Mouse (Mus musculus): ENCODE measurements around the gene Hnrnpu. TPM values are rescaled to one million over a fixed set of nuclear protein-coding genes. Genes with fewer than 3 reads are reported as not detected.
"Not testable (repeated sequence)": the region's sequence is repeated elsewhere in the genome, so short reads cannot be mapped to it uniquely, and the experiment has no call there.

The Hnrnpu gene
- polyA plus RNA-seq, 1 experiment from 2014 or later: 831 TPM

DNA sequence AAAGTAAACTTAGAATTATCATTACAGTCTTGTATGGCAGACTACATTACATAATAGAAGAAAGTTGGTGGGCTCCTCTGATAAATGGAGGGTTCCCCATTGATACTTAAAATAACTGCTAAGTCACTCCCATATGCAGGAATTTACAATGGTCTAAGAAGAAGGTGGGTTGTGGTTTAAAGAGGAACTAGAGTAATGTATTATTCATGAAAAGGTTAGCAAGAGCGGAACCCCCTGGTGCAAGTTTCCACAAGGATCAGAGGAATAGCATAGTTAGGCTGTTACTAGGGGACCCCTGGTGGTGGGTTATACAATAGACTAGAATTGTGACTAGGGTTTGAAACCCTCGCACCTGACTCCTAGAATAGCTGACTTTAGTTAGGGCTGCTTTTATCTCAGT, 23.1 kb upstream of the Hnrnpu start:
- H3K9ac ChIP-seq: no peak overlapping the region
- no peaks in the 10 kb centered on the region for H3K36me3 ChIP-seq
- H3K9me3 ChIP-seq (replicated peaks): no peaks in the 10 kb centered on the region
- H3K27ac ChIP-seq: no peak overlapping the region
- H3K4me2 ChIP-seq (replicated peaks): no peak overlapping the region
- H3K27me3 ChIP-seq: no peaks in the 10 kb centered on the region
- no peak for ATAC-seq (ENCODE audit: low FRiP score)
- WGBS: 49% methylated on average over 2 of the region's 2 CpGs
- no peaks in the 10 kb centered on the region for H3K4me1 ChIP-seq
- H3K4me3 ChIP-seq: no peak overlapping the region

DNA sequence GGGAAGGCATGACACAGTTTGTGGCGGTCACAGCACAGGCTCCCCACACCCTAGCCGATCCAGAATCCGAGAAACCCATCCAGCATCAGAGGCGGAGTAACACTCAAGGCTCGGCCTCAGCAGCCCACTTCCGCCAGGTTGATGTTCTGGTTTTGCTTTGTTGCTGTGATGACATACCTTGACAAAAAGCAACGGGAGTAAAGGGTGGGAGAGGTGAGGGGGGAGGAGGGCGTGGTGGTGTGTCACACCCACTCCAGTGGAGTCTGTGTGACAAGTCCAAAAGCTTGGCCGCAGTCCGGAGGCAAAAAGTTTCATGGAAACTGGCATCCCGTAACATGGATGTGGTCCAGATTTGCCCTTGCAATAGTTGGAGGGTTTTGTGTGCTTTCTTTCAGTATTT, 22.7 kb upstream of the Hnrnpu start:
- no peak for ATAC-seq (ENCODE audit: low FRiP score)
- Histone ChIP-seq H3K27me3 (no peaks in the 10 kb centered on the region), H3K9ac (no peak overlapping the region), H3K36me3 (no peaks in the 10 kb centered on the region), H3K27ac (no peak overlapping the region), H3K4me3 (no peak overlapping the region), H3K4me2 (replicated peaks) (no peak overlapping the region), H3K9me3 (replicated peaks) (no peaks in the 10 kb centered on the region), H3K4me1 (no peaks in the 10 kb centered on the region)
- WGBS: 90% methylated on average over 11 of the region's 11 CpGs

GRCm38 (mm10) chr1:178357776-178358710, 20.4 kb upstream of the Hnrnpu start:
- WGBS: 70% methylated on average over 12 of the region's 12 CpGs
- no peaks in the 10 kb centered on the region for H3K4me1 ChIP-seq
- no peak overlapping the region for H3K4me3 ChIP-seq
- no peaks in the 10 kb centered on the region for H3K36me3 ChIP-seq
- no peak overlapping the region for H3K9ac ChIP-seq
- H3K27me3 ChIP-seq: no peaks in the 10 kb centered on the region
- no peaks in the 10 kb centered on the region for H3K9me3 ChIP-seq (replicated peaks)
- no peak for ATAC-seq (ENCODE audit: low FRiP score)
- no peak overlapping the region for H3K27ac ChIP-seq
- no peak overlapping the region for H3K4me2 ChIP-seq (replicated peaks)

- no peak overlapping the region for H3K4me2 ChIP-seq (replicated peaks)
- no peak overlapping the region for H3K4me3 ChIP-seq
- H3K27ac ChIP-seq: no peak overlapping the region
- H3K27me3 ChIP-seq: no peaks in the 10 kb centered on the region
- ATAC-seq (ENCODE audit: low FRiP score): no peak
- H3K36me3 ChIP-seq: no peaks in the 10 kb centered on the region
- WGBS: 66% methylated on average over 3 of the region's 3 CpGs
- H3K4me1 ChIP-seq: no peaks in the 10 kb centered on the region
- no peak overlapping the region for H3K9ac ChIP-seq
- no peaks in the 10 kb centered on the region for H3K9me3 ChIP-seq (replicated peaks)
Measured at GRCm38 (mm10) chr1:178354576-178354975, 17.0 kb upstream of the Hnrnpu start.

- no peak overlapping the region for H3K4me3 ChIP-seq
- no peak overlapping the region for H3K9ac ChIP-seq
- H3K36me3 ChIP-seq: no peaks in the 10 kb centered on the region
- no peak for ATAC-seq (ENCODE audit: low FRiP score)
- H3K27ac ChIP-seq: no peak overlapping the region
- no peaks in the 10 kb centered on the region for H3K4me1 ChIP-seq
- no peaks in the 10 kb centered on the region for H3K27me3 ChIP-seq
- no peak overlapping the region for H3K4me2 ChIP-seq (replicated peaks)
- no peaks in the 10 kb centered on the region for H3K9me3 ChIP-seq (replicated peaks)
Measured at GRCm38 (mm10) chr1:178351643-178352042, 14.0 kb upstream of the Hnrnpu start.

DNA sequence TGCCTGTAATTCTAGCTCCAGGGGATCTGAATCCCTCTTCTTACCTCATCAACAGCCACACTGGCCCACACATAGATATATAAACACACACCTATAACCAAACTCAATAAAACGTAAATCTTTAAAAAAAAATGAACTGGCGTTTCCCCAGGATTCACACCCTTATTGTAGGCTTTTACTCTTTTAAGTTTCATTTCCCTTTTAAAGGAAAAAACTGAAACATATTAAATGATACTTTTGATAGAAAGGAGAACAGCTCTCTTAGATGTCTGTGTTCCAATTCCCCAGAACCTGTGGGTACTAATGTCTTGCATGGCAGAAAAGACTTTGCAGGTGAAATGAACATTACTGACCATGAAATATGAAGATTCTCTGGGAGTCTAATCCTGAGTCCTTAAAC, 13.2 kb upstream of the Hnrnpu start:
- no peaks in the 10 kb centered on the region for H3K4me1 ChIP-seq
- H3K4me3 ChIP-seq: no peak overlapping the region
- H3K4me2 ChIP-seq (replicated peaks): no peak overlapping the region
- no peak for ATAC-seq (ENCODE audit: low FRiP score)
- no peak overlapping the region for H3K27ac ChIP-seq
- no peak overlapping the region for H3K9ac ChIP-seq
- no peaks in the 10 kb centered on the region for H3K36me3 ChIP-seq
- WGBS: 95% methylated on average over 2 of the region's 2 CpGs
- H3K27me3 ChIP-seq: no peaks in the 10 kb centered on the region
- no peaks in the 10 kb centered on the region for H3K9me3 ChIP-seq (replicated peaks)

GRCm38 (mm10) chr1:178344071-178344805, 6.6 kb upstream of the Hnrnpu start:
- H3K4me3 ChIP-seq; H3K27ac ChIP-seq; H3K36me3 ChIP-seq; H3K9me3 ChIP-seq (replicated peaks); H3K9ac ChIP-seq; H3K27me3 ChIP-seq; H3K4me2 ChIP-seq (replicated peaks); H3K4me1 ChIP-seq; ATAC-seq (ENCODE audit: low FRiP score): not testable (repeated sequence)
- WGBS: 89% methylated on average over 10 of the region's 10 CpGs

DNA sequence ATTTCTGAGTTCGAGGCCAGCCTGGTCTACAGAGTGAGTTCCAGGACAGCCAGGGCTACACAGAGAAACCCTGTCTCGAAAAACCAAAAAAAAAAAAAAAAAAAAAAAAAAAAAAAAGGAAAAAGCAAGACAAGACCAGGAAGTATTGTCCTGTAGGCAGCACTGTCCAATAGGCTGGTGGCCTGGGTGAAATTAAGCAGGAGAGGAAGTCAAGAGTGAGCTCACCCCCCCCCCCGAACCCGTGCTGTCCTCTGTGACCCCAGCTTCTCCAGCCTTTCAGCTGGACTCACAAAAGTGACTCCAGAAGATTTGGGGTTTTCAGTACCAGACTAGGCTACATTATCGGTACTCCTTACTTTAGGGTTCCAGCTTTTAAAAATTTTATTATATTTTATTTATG, 5.0 kb upstream of the Hnrnpu start:
- Histone ChIP-seq H3K27ac (no peak overlapping the region), H3K9me3 (replicated peaks) (no peaks in the 10 kb centered on the region), H3K4me3 (no peak overlapping the region), H3K36me3 (no peaks in the 10 kb centered on the region), H3K4me1 (peaks cover 5% of the 10 kb centered on the region), H3K9ac (no peak overlapping the region), H3K27me3 (no peaks in the 10 kb centered on the region), H3K4me2 (replicated peaks) (no peak overlapping the region)
- no peak for ATAC-seq (ENCODE audit: low FRiP score)
- 83% methylated on average over 4 of the region's 5 CpGs for WGBS

DNA sequence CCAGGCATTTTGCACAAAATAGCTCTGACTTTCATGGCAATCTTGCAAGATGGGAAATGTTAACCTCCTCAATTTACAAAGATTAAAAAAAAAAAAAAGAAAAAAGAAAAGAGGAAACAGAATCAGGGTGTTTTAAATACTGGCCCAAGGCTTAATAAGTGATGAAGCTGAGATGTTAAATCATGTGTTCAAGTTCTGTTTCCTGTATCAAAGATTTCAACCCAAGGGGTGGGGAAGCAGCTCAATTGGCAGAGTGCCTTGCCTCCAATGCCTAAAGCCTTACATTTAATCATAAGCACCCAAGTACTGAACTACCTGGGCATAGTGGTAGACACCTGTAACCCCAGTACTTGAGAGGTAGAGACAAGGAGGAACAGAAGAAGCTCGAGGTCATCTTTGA, 4.5 kb upstream of the Hnrnpu start:
- 70% methylated on average over 1 of the region's 1 CpGs for WGBS
- no peak overlapping the region for H3K4me3 ChIP-seq
- no peak overlapping the region for H3K9ac ChIP-seq
- no peak overlapping the region for H3K4me2 ChIP-seq (replicated peaks)
- H3K9me3 ChIP-seq (replicated peaks): no peaks in the 10 kb centered on the region
- no peaks in the 10 kb centered on the region for H3K36me3 ChIP-seq
- no peak overlapping the region for H3K27ac ChIP-seq
- peaks cover 5% of the 10 kb centered on the region for H3K4me1 ChIP-seq
- H3K27me3 ChIP-seq: no peaks in the 10 kb centered on the region
- ATAC-seq (ENCODE audit: low FRiP score): no peak

DNA sequence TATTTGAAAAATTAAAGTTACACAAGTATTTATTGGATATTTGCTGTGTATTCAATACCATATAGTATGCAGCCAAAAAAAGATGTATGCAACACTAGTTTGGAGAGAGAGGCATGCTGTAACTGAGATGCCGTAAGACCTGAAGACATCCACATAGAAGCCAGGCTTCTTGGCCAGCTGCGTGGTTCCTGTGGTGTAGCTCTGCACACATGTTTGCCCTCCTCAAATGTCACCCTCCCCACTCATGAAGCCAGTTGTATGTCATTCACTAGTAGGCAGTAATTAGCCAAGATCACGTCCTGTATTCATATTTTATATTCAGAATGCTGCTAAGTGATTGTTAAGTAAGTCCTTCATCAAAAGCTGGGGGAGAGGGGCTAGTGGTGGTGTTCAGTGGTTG, 3.8 kb upstream of the Hnrnpu start:
- H3K27ac ChIP-seq: no peak overlapping the region
- no peaks in the 10 kb centered on the region for H3K27me3 ChIP-seq
- H3K36me3 ChIP-seq: no peaks in the 10 kb centered on the region
- no peak overlapping the region for H3K4me2 ChIP-seq (replicated peaks)
- 87% methylated on average over 3 of the region's 3 CpGs for WGBS
- H3K9me3 ChIP-seq (replicated peaks): no peaks in the 10 kb centered on the region
- H3K4me1 ChIP-seq: peaks cover 5% of the 10 kb centered on the region
- H3K4me3 ChIP-seq: no peak overlapping the region
- ATAC-seq (ENCODE audit: low FRiP score): no peak
- H3K9ac ChIP-seq: no peak overlapping the region

DNA sequence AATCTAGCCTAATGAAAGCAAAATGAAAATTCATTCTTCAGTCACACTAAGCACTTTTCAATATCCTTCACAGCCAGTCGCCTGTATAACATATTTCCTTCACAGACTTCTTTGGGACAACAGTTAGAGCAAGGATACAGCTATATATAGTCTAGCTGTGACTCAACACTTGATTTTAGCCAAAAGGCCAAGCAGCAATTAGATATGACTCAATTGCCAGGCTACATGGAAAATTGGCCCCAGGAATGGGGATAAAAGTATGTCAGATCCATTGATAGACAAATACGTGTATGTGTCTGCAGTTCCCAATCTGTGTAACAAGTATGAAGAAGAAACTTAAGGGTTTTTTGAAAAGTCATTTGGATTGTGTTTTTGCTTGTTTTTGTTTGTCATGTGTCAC, 2.6 kb upstream of the Hnrnpu start:
- 96% methylated on average over 2 of the region's 2 CpGs for WGBS
- Histone ChIP-seq H3K27me3 (no peaks in the 10 kb centered on the region), H3K9me3 (replicated peaks) (no peaks in the 10 kb centered on the region), H3K27ac (no peak overlapping the region), H3K36me3 (no peaks in the 10 kb centered on the region), H3K9ac (no peak overlapping the region), H3K4me3 (no peak overlapping the region), H3K4me1 (peaks cover 6% of the 10 kb centered on the region), H3K4me2 (replicated peaks) (no peak overlapping the region)
- no peak for ATAC-seq (ENCODE audit: low FRiP score)

DNA sequence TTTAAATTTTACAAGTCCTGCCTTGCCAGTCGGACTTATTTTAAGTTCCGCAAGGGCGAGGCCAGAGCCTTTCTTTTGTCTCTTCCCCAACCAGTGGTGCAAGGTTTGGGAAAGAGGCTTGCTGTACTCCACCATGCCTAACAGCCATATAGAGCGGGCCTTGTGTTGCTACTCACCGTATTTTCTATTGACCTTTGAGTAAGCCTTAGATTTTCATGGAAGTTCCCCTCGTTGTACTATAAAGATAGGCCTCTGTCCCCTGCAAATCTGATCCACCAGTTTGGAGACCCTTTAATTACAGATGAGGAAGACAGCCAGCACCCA, 683 bp upstream of the Hnrnpu start:
- H3K27me3 ChIP-seq: no peaks in the 10 kb centered on the region
- WGBS: 3% methylated on average over 6 of the region's 6 CpGs
- peak overlapping the region; percentile 99 for H3K27ac ChIP-seq
- peak overlapping the region; percentile 98 for H3K4me3 ChIP-seq
- peak overlapping the region; percentile 85 for H3K4me2 ChIP-seq (replicated peaks)
- no peaks in the 10 kb centered on the region for H3K9me3 ChIP-seq (replicated peaks)
- H3K4me1 ChIP-seq: peaks cover 19% of the 10 kb centered on the region
- peak overlapping the region; percentile 100 for H3K9ac ChIP-seq
- no peak for ATAC-seq (ENCODE audit: low FRiP score)
- H3K36me3 ChIP-seq: peaks cover 10% of the 10 kb centered on the region; the same call in 1 of the 2 replicates
